Mouse (Mus musculus) gastrocnemius, adult 2 months (tissue): ENCODE data around the gene Fga. TPM values are rescaled to one million over a fixed set of nuclear protein-coding genes. Genes with fewer than 3 reads are reported as not detected.

Experiments
- DNase-seq: peaks from one replicate; pipeline ENCODE4 v3.0.0; 2022
- H3K27ac ChIP-seq: fragments of 200-600 bp; 2 replicates; pipeline ENCODE4 v1.8.1; 2022; ENCODE audit warnings: mild to moderate bottlenecking
- H3K4me3 ChIP-seq: fragments of 200-600 bp; 2 replicates; pipeline ENCODE4 v1.8.1; 2022; ENCODE audit warnings: mild to moderate bottlenecking, moderate library complexity
- CTCF ChIP-seq: fragments of 200-600 bp; IDR thresholded peaks from 2 replicates; pipeline ENCODE4 v1.8.1; 2022; ENCODE audit warnings: antibody characterized with exemption, mild to moderate bottlenecking, moderate library complexity
- intact Hi-C: fragments of 180-260 bp; cut with DNase I; formaldehyde crosslinking; loops from one replicate; pipeline ENCODE4 v1.15.1; 2025
- long read RNA-seq, 2 experiments: library from polyadenylated mRNA; stranded (forward); transcript quantifications; one replicate each; pipeline ENCODE4 v2.0.0; 2021
- total RNA-seq, 2 experiments: library from RNA; stranded (reverse); gene quantifications; 2 replicates each; pipeline ENCODE4 v1.2.3; 2021

The Fga gene
- not detected for total RNA-seq
- long read RNA-seq, experiment 1, result 0 reads
- long read RNA-seq, experiment 2, result 0 reads

DNA sequence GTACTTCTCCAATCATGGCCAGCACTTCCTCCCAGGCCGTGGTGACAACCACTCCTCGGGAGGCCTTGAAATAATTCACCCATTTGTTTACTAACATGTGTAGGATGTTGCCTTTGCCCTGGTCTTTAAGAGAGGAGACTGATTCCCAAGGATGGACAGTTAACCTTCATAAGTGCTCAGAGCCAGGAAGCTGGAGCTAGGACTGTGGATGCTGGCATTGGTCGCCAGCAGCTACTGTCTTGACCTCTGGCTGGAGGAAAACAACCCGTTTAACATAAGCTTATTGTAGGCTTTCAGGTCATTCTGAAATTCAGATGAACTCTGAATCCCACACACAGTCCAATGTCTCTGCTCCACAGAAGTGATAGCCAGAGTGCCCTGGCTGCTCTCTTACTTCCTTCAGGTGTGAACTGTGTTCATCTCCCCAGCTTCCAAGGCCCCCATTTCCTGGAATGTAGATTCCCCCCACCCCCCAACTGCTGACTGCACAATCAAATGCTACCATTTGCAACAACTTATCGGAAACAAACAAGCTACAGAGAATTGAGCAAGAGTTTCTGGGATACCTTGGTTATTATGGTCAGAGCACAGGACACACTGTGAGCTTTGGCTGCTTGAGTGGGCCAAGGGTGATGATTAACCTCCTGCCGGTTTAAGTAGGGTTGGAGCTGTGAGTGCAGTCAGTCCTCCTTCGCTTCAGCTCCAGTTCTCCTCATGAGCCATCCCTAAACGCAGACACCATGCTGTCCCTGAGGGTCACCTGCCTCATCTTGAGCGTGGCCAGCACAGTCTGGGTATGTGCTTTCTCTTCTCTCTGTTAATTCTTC is at the start of gene Fga:
TSS of gene Fga (plus strand) at position 602 of the 827 bp plus-strand sequence.
- no peak for TF ChIP-seq CTCF
- no peak within 1 kb of the TSS for H3K27ac ChIP-seq
- no peak for DNase-seq
- H3K4me3 ChIP-seq, result no peak within 1 kb of the TSS
- intact Hi-C loops, result no loop called here

DNA sequence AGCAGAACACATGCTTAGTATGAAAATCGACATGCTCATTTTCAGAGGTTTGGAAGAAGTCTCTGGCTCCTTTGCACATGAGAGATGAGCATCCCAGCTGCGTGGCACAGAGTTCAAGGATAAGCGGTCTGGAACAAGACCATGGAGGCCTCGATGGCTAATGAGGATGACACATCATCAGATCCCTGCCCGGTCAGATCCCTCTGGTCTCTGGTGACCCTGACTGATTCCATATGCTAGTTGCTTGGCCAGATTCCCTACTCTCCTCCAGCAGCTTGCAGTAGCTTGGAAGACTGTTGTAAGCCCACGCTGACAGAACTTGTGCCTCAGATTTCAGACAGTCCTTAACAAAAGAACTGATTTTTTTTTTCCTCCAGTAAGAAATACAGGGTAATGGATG is 45.1 kb upstream of the Fga start:
- intact Hi-C loops, result no loop called here
- peak; percentile 54 for DNase-seq
- no peak for TF ChIP-seq CTCF
- Histone ChIP-seq H3K4me3 (no peak overlapping the region), H3K27ac (no peak overlapping the region)

DNA sequence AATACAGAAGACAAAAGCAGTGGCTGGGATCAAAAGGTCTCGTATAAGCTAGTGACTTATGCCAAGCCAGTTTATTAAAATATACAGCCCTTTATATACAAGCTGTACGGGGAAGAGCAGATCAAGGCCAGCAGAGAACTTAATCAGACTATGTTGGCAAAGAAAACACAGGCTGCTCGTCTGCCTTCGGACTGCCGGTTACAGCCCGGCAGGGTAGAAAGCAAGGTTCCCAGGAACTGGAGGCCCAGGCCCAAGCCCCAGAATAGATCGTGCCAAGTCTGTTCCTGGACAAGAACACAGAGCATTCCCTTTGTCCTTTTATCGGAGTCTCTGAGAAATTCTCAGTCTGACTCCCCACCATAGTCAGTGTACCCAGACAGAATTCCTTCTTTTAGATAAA is 44.0 kb upstream of the Fga start:
- H3K4me3 ChIP-seq, result no peak overlapping the region
- no peak overlapping the region for H3K27ac ChIP-seq
- TF ChIP-seq CTCF, result no peak
- DNase-seq, result no peak
- intact Hi-C loops, result no loop called here

DNA sequence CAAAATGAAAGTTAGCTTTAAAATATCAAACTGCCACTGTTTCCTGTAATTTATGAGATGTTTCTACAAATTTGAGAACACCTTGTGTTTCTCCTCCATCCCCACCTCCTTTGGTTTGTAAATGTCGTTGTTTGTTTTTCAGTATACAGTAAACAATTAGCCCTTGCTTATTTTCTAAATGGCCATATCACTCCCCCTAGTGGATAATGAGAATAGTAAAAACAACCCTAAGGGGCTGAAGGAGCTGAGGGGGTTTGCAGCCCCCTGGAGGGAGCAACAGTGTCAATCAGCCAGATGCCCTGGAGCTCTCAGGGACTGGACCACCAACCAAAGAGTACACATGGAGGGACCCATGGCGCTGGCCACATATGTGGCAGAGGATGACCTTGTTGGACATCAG is 41.0 kb upstream of the Fga start:
- TF ChIP-seq CTCF, result peak; percentile 44

DNA sequence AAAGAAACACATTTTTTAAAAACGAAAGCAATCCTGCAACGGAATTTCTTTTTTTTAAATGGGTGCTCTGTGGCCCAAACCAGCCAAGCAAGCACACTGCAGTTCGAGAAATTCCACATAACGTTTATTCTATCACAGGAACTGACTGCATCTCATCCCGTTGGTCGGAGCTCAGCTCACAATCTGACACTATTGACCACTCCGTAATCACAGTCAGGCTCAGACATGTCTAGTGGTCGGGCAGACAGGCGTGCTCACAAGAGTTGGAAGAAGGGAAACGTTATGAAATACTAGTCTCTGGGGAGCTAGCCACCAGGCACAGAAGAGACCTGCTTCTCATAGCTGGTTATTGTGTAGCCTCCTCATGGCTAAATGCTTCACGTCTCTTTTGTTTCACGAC is 33.9 kb upstream of the Fga start:
- H3K27ac ChIP-seq, result no peak overlapping the region
- TF ChIP-seq CTCF, result no peak
- intact Hi-C loops, result no loop called here

More for the DNA sequence above, 41.0 kb upstream of the Fga start:
- DNase-seq, result no peak
- no peak overlapping the region for H3K4me3 ChIP-seq
- intact Hi-C loops, result no loop called here
- H3K27ac ChIP-seq, result no peak overlapping the region

DNA sequence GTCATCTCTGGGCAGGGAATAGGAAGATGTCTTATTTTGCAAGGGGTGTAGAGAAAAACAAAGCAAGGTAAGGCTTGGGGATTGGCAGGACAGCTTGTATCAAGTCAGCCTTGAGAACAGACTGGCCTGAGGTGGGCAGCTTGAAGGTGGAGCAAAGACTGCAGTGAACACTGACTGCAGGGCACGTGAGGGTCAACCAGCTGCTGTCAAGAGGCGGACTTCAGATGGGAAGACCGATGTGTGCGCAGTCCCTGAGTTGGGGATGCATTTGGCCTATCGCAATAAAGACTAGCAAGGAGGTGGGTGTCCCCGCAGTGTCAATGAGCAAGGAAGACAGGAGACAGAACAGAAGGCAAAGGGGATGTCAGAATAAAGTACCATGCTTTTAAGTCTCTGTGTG is 32.9 kb upstream of the Fga start:
- DNase-seq, result no peak
- intact Hi-C loops, result no loop called here
- Histone ChIP-seq H3K4me3 (no peak overlapping the region), H3K27ac (no peak overlapping the region)
- no peak for TF ChIP-seq CTCF

More for the DNA sequence above, 33.9 kb upstream of the Fga start:
- no peak for DNase-seq
- no peak overlapping the region for H3K4me3 ChIP-seq

DNA sequence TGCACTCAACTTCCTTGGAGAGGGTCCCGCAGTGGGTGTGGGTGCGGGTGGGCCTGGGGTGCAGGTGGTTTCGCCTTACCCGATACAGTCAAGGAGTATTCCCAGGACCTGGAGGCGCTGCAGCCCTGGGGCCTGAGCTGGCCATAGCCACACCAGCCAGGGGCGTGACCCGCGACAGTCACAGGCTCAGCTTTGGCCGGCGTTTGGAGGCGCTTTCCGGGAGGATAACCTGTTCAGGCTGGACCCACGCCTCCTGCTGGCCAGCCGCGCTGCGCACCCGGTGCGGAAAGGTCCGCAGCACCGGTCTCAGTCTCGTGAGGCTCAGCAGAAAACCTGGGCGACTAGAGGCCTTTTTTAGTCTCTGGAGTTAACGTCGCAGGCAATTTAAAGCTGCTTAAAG is 30.5 kb upstream of the Fga start:
- no peak overlapping the region for H3K4me3 ChIP-seq
- intact Hi-C loops, result no loop called here
- DNase-seq, result peak; percentile 66
- H3K27ac ChIP-seq, result no peak overlapping the region
- peak; percentile 63 for TF ChIP-seq CTCF

DNA sequence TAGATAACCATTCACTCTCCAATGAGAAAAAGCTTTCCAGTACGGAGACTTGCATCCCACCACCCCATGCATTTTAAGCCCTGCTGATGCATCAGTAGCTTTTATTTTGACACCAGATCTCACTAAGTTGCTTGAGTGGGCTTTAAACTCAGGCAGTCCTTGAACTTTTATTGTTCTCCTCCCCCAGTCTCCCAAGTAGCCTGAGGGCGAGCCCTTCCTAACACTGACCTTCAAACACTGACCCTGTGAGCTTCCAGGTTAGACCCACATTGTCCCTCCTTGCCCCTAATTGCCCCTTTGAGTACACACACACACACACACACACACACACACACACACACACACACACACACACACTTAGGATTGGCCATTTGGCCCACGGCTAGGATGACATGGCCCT is 29.2 kb upstream of the Fga start:
- intact Hi-C loops, result no loop called here
- H3K27ac ChIP-seq, result no peak overlapping the region

DNA sequence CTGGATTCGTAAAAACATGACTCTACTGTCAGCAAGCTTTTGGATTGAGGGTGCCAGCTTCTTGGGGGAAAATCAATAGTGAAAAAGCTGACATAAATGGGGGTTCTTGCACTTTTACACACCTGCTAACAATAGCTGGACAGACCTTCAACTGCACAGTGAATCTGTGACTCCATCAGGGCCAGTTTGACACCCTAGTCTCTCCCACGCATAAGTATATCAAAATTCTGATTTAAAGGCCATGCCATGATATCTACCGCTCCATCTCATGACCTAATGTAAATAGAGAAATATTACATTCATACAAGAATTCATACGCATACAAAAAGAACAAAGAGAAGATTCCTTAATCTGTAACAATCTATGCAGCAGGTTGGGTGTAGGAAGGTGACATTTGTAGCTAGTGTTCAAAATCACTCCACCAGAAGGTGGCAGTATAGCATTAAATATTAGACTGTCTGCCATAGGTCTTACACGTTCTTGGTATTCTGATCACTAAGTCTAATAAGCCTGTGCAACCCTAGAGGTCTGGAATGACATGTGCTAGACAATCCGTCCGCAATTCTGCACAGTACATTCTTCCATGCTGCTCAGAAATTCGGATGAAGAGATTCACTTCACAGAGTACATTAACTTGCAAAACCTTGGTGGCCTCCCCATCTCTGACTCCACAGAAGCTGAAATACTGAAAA is 27.0 kb upstream of the Fga start:
- peak; percentile 78 for TF ChIP-seq CTCF
- intact Hi-C loops, result loop anchor here (1.0 to 2.0 kb wide), 3 partner anchors 54 to 274 kb away; no protein-coding TSS in a partner anchor

More for the DNA sequence above, 29.2 kb upstream of the Fga start:
- no peak overlapping the region for H3K4me3 ChIP-seq
- TF ChIP-seq CTCF, result no peak
- DNase-seq, result no peak

DNA sequence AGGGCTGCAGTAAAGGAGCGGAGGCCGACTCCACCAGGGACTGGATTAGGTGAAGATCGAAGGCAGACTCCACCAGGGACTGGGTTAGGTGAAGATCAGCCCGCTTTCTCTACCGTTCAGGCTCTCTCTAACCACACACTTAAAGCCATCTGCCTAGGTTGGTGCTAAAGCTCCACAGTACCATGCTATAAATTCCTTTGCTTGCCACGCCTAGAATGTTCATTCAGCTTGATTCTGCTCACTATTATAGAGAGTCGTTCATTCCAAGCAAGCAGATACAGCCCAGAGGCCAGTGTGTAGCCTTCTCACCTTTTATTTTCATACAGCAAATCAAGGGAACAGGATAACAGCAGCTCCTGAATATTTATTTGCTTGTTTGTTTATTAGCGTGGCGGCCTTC is 25.9 kb upstream of the Fga start:
- intact Hi-C loops, result loop anchor here (1.0 to 2.0 kb wide), 3 partner anchors 53 to 273 kb away; no protein-coding TSS in a partner anchor
- no peak overlapping the region for H3K27ac ChIP-seq
- H3K4me3 ChIP-seq, result no peak overlapping the region
- no peak for DNase-seq
- TF ChIP-seq CTCF, result no peak

More for the DNA sequence above, 27.0 kb upstream of the Fga start:
- Histone ChIP-seq H3K4me3 (no peak overlapping the region), H3K27ac (no peak overlapping the region)
- DNase-seq, result no peak

DNA sequence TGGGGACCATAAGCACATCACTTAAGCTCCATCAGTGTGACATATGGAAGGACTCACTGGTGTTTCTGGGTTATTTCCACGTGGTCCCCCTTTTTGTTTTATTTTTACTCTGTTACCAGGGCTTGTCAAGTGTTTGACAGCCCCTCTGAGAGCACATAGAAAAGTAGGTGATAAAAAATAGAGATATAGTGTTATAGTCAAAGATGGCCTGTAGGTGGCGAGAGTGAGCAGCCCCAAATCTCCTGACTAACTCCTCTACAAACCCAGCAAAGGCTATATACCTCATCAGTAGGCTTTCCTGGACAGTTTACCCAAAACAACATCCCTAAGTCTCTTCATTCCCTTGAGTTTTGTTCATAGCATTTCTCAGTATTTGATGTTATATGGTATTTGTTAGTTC is 23.7 kb upstream of the Fga start:
- no peak overlapping the region for H3K27ac ChIP-seq
- TF ChIP-seq CTCF, result peak; percentile 89
- no peak overlapping the region for H3K4me3 ChIP-seq
- intact Hi-C loops, result no loop called here
- DNase-seq, result peak; percentile 30

DNA sequence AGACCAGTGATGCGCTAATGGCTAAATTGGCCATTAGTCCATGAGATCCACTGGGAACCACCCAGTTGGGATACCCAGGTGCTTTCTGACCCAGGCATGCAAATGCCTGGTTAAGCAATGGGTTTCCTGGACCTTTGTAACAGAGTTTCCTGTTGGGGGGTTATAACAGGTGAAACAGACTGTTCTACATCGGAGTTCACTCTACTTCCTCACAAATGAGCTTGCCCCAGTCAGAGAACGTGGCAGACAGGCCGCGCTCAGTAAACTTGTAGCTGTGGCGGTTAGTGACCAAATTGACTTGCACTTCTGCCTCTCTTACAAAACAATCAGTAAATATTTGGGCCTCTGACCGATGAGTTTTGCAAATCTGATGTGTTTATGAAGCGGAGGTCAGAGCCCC is 22.8 kb upstream of the Fga start:
- DNase-seq, result no peak
- no peak overlapping the region for H3K27ac ChIP-seq
- intact Hi-C loops, result no loop called here
- TF ChIP-seq CTCF, result no peak
- H3K4me3 ChIP-seq, result no peak overlapping the region

DNA sequence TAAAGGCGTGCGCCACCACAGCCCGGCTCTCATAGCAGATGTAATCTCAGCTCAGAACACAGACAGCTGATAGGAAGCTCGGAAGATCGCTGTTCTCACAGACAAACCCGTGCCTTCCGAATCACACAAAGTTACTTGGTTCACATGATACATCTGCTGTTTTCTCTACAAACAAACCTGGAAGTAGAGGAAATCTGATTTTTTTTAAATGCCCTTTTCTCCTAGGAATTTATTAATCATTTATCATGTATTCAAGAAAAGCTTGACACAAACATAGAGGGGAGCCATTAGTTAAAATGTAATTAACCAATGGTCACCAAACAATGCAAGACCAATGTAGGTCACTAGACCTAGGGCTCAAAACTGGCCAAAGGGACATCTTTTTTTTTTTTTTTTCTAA is 21.1 kb upstream of the Fga start:
- no peak for TF ChIP-seq CTCF
- no peak for DNase-seq
- intact Hi-C loops, result no loop called here
- no peak overlapping the region for H3K27ac ChIP-seq
- no peak overlapping the region for H3K4me3 ChIP-seq

DNA sequence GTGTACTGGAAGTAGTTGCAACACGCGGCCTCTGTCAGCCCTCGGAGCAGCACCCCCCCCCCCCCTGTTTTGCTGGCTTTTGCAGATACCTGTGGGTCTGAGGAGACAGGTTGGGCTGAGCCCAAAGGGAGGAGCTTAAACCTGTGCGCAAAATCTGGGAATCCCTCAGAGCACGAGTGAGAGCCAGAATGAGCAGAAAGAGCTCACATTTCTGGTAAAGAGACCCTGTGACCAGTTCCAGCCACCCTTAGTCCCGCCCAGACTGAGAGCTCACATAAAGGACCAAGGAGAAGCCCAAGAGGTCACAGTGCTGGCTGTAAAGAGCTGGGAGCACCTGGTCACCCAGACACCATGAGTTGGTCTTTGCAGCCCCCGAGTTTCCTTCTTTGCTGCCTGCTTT is 18.3 kb upstream of the Fga start, which contains the start of gene Fgg:
TSS of gene Fgg (plus strand) at position 168 of the 400 bp plus-strand sequence.
- Histone ChIP-seq H3K27ac (no peak within 1 kb of the TSS), H3K4me3 (no peak within 1 kb of the TSS)
- TF ChIP-seq CTCF, result no peak
- intact Hi-C loops, result no loop called here
- no peak for DNase-seq
